In genomic region chr14:21904498-21905395, GRCm38 (mm10) we compare ENCODE assay signal across 7 mouse cellular contexts. TPM values are rescaled to one million over a fixed set of nuclear protein-coding genes. Genes with fewer than 3 reads are reported as not detected.
DNase-seq lines count a peak whose midpoint lies in the region; ATAC-seq and TF ChIP-seq lines count a peak whose summit lies in the region.

No protein-coding gene starts in this region.

- peaks cover 15% of the 10 kb centered on the region for H3K4me1 ChIP-seq in heart, postnatal 0 days (ENCODE audit: control insufficient read depth, insufficient read depth)
- H3K4me1 ChIP-seq in stomach, embryonic 16.5 days (ENCODE audit: control insufficient read depth, insufficient read depth, low read length), result peaks cover 26% of the 10 kb centered on the region

- TF ChIP-seq EP300 in heart, postnatal 0 days (IDR thresholded peaks at IDR 0.05; ENCODE audit: low read depth), result no peak

- no peak for TF ChIP-seq CTCF in brain, embryonic 14.5 days (IDR thresholded peaks at IDR 0.05; ENCODE audit: borderline replicate concordance, extremely low read depth, insufficient read depth, insufficient read length)
- no peak for TF ChIP-seq CTCF in heart, postnatal 0 days (IDR thresholded peaks at IDR 0.05; ENCODE audit: low read depth)
- no peak for TF ChIP-seq CTCF in left cerebral cortex, adult 2 months (IDR thresholded peaks at IDR 0.05)

- no peak overlapping the region for H3K27ac ChIP-seq in heart, postnatal 0 days (ENCODE audit: low read depth)
- peak overlapping the region; percentile 89 for H3K27ac ChIP-seq in stomach, embryonic 16.5 days (ENCODE audit: low read length)
- H3K27ac ChIP-seq in left cerebral cortex, adult 2 months, result no peak overlapping the region

- no peaks in the 10 kb centered on the region for H3K9me3 ChIP-seq in heart, postnatal 0 days (replicated peaks; ENCODE audit: control insufficient read depth, low read length)
- 0 out of 2 replicates have a peak, but pooled peaks cover 4% of the 10 kb centered on the region for H3K9me3 ChIP-seq in stomach, embryonic 16.5 days (replicated peaks; ENCODE audit: control insufficient read depth, low read length)

- H3K36me3 ChIP-seq in heart, postnatal 0 days (replicated peaks; ENCODE audit: control insufficient read depth, insufficient read depth, low read length), result no peaks in the 10 kb centered on the region
- no peaks in the 10 kb centered on the region for H3K36me3 ChIP-seq in stomach, embryonic 16.5 days (ENCODE audit: control insufficient read depth, insufficient read depth, low read length)

- no peak overlapping the region for H3K9ac ChIP-seq in heart, postnatal 0 days (replicated peaks; ENCODE audit: low read depth, low read length)
- no peak overlapping the region for H3K9ac ChIP-seq in stomach, embryonic 16.5 days (ENCODE audit: low read length)

- peak; percentile 61 for ATAC-seq in heart, postnatal 0 days (ENCODE audit: insufficient read depth, low read depth)
- ATAC-seq in stomach, embryonic 16.5 days (ENCODE audit: insufficient read depth, low FRiP score), result peak; percentile 75

- no peak overlapping the region for H3K4me3 ChIP-seq in heart, postnatal 0 days (ENCODE audit: low read depth, low read length)
- no peak overlapping the region for H3K4me3 ChIP-seq in stomach, embryonic 16.5 days (replicated peaks; ENCODE audit: low read length)
- no peak overlapping the region for H3K4me3 ChIP-seq in left cerebral cortex, adult 2 months

- TF ChIP-seq POLR2A in brain, embryonic 14.5 days (IDR thresholded peaks at IDR 0.05; ENCODE audit: borderline replicate concordance, extremely low read depth, insufficient read depth, insufficient read length, poor library complexity, severe bottlenecking), result no peak

- peak; percentile 8 for DNase-seq in NIH3T3 (ENCODE audit: low read depth)
- DNase-seq in brain, embryonic 14.5 days (ENCODE audit: low read depth), result peak; percentile 83
- peak; percentile 64 for DNase-seq in heart, postnatal 0 days (ENCODE audit: low spot score)
- DNase-seq in layer of hippocampus, postnatal 10 days (ENCODE audit: low spot score in 2 of 2), result peak; percentile 13 to 17
- DNase-seq in ovary, adult 18-20 months (ENCODE audit: low spot score), result no peak
- no peak for DNase-seq in left cerebral cortex, adult 2 months (ENCODE audit: extremely low spot score in 1 of 2, low spot score in 2 of 2)

- WGBS in heart, postnatal 0 days, result 19% methylated on average over 18 of the region's 18 CpGs
- 14% methylated on average over 18 of the region's 18 CpGs for WGBS in stomach, embryonic 16.5 days

- H3K27me3 ChIP-seq in heart, postnatal 0 days (ENCODE audit: control insufficient read depth, insufficient read depth, low read length), result no peaks in the 10 kb centered on the region
- no peaks in the 10 kb centered on the region for H3K27me3 ChIP-seq in stomach, embryonic 16.5 days (ENCODE audit: control insufficient read depth, insufficient read depth, low read length)

- intact Hi-C loops in left cerebral cortex, adult 2 months (cut with DNase I), result no loop called here

- H3K4me2 ChIP-seq in heart, postnatal 0 days (ENCODE audit: low read depth, low read length), result peak overlapping the region; percentile 49
- peak overlapping the region; percentile 56 for H3K4me2 ChIP-seq in stomach, embryonic 16.5 days (ENCODE audit: low read depth, low read length)

RNA-seq across cellular contexts. Expression of gene Comtd1, which starts 56.0 kb away (rescaled TPM):
- 24.4 and 26.9 TPM in 2 replicates for polyA plus RNA-seq in brain, embryonic 14.5 days (2012; rRNA removed)
- total RNA-seq in heart, postnatal 0 days (2014; rRNA removed; ENCODE audit: low replicate concordance), result 18.3 and 53.5 TPM in 2 replicates
- polyA plus RNA-seq in heart, postnatal 0 days (2015; fragmentation: Nextera tagmentation; extraction: Ambion mirVana), result 27.8 and 30.6 TPM in 2 replicates
- 10 to 100 TPM; 42.1 to 44.5 TPM for total RNA-seq in layer of hippocampus, postnatal 10 days (2021)
- 36.8 and 39.0 TPM in 2 replicates for polyA plus RNA-seq in stomach, embryonic 16.5 days (2015; fragmentation: Nextera tagmentation; extraction: Ambion mirVana)
- 10 to 100 TPM; 22.8 to 24.9 TPM for total RNA-seq in left cerebral cortex, adult 2 months (2021)

Comparison
In these comparisons a context has a peak if more than half of its experiments do, and no peak if none do; other contexts are left out.
1. DNase-seq: peak in NIH3T3 (single experiment), brain, embryonic 14.5 days (single experiment), heart, postnatal 0 days (single experiment) and layer of hippocampus, postnatal 10 days (2 of 2); none in ovary, adult 18-20 months (single experiment) and left cerebral cortex, adult 2 months (0 of 2).